21 mouse cellular contexts compared by ENCODE assay signal in genomic region chr3:35043705-35044104, GRCm38 (mm10).
DNase-seq lines count a peak whose midpoint lies in the region; ATAC-seq and TF ChIP-seq lines count a peak whose summit lies in the region.
"Had no signal": no experiment of that assay in that cellular context is flagged by ENCODE, and none has a peak within 500 bp of the region (broad histone marks: within the 10 kb centered on the region; RNA-seq: fewer than 3 reads in every experiment).

No protein-coding gene starts in this region.

- no peak for TF ChIP-seq CTCF in heart, adult 2 months (IDR thresholded peaks at IDR 0.05)

- H3K36me3 ChIP-seq in midbrain, embryonic 14.5 days (ENCODE audit: control insufficient read depth, insufficient read depth, low read length): no peaks in the 10 kb centered on the region
- H3K36me3 ChIP-seq in midbrain, embryonic 16.5 days (ENCODE audit: control insufficient read depth, insufficient read depth, low read length): no peaks in the 10 kb centered on the region
- H3K36me3 ChIP-seq in embryonic facial prominence, embryonic 14.5 days (ENCODE audit: control insufficient read depth, insufficient read depth, low read length): no peaks in the 10 kb centered on the region
- H3K36me3 ChIP-seq in heart, adult 2 months (ENCODE audit: control insufficient read depth, insufficient read depth, low read length): no peaks in the 10 kb centered on the region
- H3K36me3 ChIP-seq: embryonic facial prominence, embryonic 13.5 days; forebrain, embryonic 10.5 days; forebrain, embryonic 12.5 days had no signal

- no peak for ATAC-seq in midbrain, embryonic 14.5 days (ENCODE audit: low FRiP score, low TSS enrichment)
- ATAC-seq in midbrain, embryonic 16.5 days: no peak
- ATAC-seq in embryonic facial prominence, embryonic 14.5 days (ENCODE audit: low read depth): peak; percentile 84
- ATAC-seq: activated CD4-positive, CD25-positive, alpha-beta regulatory T cell, adult 4 months; forebrain, embryonic 14.5 days; forebrain, embryonic 16.5 days had no signal

- no peak overlapping the region for H3K9ac ChIP-seq in midbrain, embryonic 14.5 days (replicated peaks; ENCODE audit: low read length)
- no peak overlapping the region for H3K9ac ChIP-seq in midbrain, embryonic 16.5 days (ENCODE audit: low read depth, low read length)
- H3K9ac ChIP-seq in embryonic facial prominence, embryonic 14.5 days (ENCODE audit: low read depth, low read length): no peak overlapping the region
- no peak overlapping the region for H3K9ac ChIP-seq in heart, adult 2 months (ENCODE audit: low read depth, low read length)
- H3K9ac ChIP-seq: embryonic facial prominence, embryonic 13.5 days; forebrain, embryonic 12.5 days had no signal

- no peak for TF ChIP-seq POLR2A in heart, adult 2 months (IDR thresholded peaks at IDR 0.05; ENCODE audit: insufficient read depth, low read depth, low read length)

- WGBS in midbrain, embryonic 14.5 days: 79% methylated on average over 2 of the region's 2 CpGs
- 67% methylated on average over 2 of the region's 2 CpGs for WGBS in midbrain, embryonic 16.5 days
- WGBS in embryonic facial prominence, embryonic 14.5 days: 21% methylated on average over 2 of the region's 2 CpGs
- WGBS in heart, adult 2 months: 70% methylated on average over 2 of the region's 2 CpGs

- DNase-seq in midbrain, embryonic 14.5 days: peak; percentile 29
- DNase-seq in embryonic facial prominence, embryonic 14.5 days (ENCODE audit: low spot score): peak; percentile 66
- no peak for DNase-seq in heart, adult 2 months
- DNase-seq in cerebellum, adult 9-11 months: no peak
- DNase-seq: adrenal gland, adult 8-10 months; adrenal gland, postnatal 14 days; adrenal gland, postnatal 36 days; cerebellum, adult 11-12 months; cerebellum, adult 2 months; cerebellum, adult 9-10 months; cerebellum, postnatal 14 days; cerebellum, postnatal 36 days; embryo, embryonic 11 days had no signal

- no peak overlapping the region for H3K4me2 ChIP-seq in midbrain, embryonic 14.5 days (ENCODE audit: low read length)
- no peak overlapping the region for H3K4me2 ChIP-seq in midbrain, embryonic 16.5 days (ENCODE audit: low read length)
- H3K4me2 ChIP-seq in embryonic facial prominence, embryonic 14.5 days (ENCODE audit: low read depth, low read length): no peak overlapping the region
- H3K4me2 ChIP-seq: embryonic facial prominence, embryonic 13.5 days; forebrain, embryonic 12.5 days had no signal

- intact Hi-C loops in heart, adult 2 months (cut with DNase I): no loop called here

- H3K4me1 ChIP-seq in midbrain, embryonic 14.5 days (ENCODE audit: control insufficient read depth, insufficient read depth, low read length): no peaks in the 10 kb centered on the region
- H3K4me1 ChIP-seq in midbrain, embryonic 16.5 days (ENCODE audit: control insufficient read depth, insufficient read depth, low read length): no peaks in the 10 kb centered on the region
- peaks cover 4% of the 10 kb centered on the region; the same call in 1 of the 2 replicates for H3K4me1 ChIP-seq in embryonic facial prominence, embryonic 14.5 days (ENCODE audit: control insufficient read depth, insufficient read depth, low read length)
- H3K4me1 ChIP-seq in heart, adult 2 months (ENCODE audit: control insufficient read depth, insufficient read depth, low read length): no peaks in the 10 kb centered on the region

- TF ChIP-seq EP300 in heart, adult 2 months (IDR thresholded peaks at IDR 0.05; ENCODE audit: insufficient read depth, low read depth, low read length): no peak

- no peak overlapping the region for H3K27ac ChIP-seq in midbrain, embryonic 14.5 days (replicated peaks; ENCODE audit: low read depth, low read length)
- no peak overlapping the region for H3K27ac ChIP-seq in midbrain, embryonic 16.5 days (ENCODE audit: low read length)
- no peak overlapping the region for H3K27ac ChIP-seq in embryonic facial prominence, embryonic 14.5 days (replicated peaks; ENCODE audit: low read depth, low read length)
- H3K27ac ChIP-seq in heart, adult 2 months: no peak overlapping the region
- H3K27ac ChIP-seq: embryonic facial prominence, embryonic 13.5 days; forebrain, embryonic 10.5 days; forebrain, embryonic 12.5 days had no signal

- no peaks in the 10 kb centered on the region for H3K27me3 ChIP-seq in midbrain, embryonic 14.5 days (ENCODE audit: control insufficient read depth, insufficient read depth, low read length)
- H3K27me3 ChIP-seq in midbrain, embryonic 16.5 days (ENCODE audit: control insufficient read depth, insufficient read depth, low read depth, low read length): no peaks in the 10 kb centered on the region
- H3K27me3 ChIP-seq in embryonic facial prominence, embryonic 14.5 days (replicated peaks; ENCODE audit: control insufficient read depth, insufficient read depth, low read length): no peaks in the 10 kb centered on the region
- no peaks in the 10 kb centered on the region for H3K27me3 ChIP-seq in heart, adult 2 months (ENCODE audit: control insufficient read depth, insufficient read depth, low read length)
- H3K27me3 ChIP-seq: embryonic facial prominence, embryonic 13.5 days; forebrain, embryonic 12.5 days had no signal

- no peaks in the 10 kb centered on the region for H3K79me2 ChIP-seq in heart, adult 2 months (replicated peaks; ENCODE audit: control insufficient read depth, insufficient read depth, low read length)

- no peak overlapping the region for H3K4me3 ChIP-seq in midbrain, embryonic 14.5 days (replicated peaks; ENCODE audit: low read depth, low read length)
- H3K4me3 ChIP-seq in midbrain, embryonic 16.5 days (ENCODE audit: low read depth, low read length): no peak overlapping the region
- H3K4me3 ChIP-seq in embryonic facial prominence, embryonic 14.5 days (ENCODE audit: low read depth, low read length): no peak overlapping the region
- no peak overlapping the region for H3K4me3 ChIP-seq in heart, adult 2 months
- H3K4me3 ChIP-seq: embryonic facial prominence, embryonic 13.5 days; erythroblast, embryonic 14.5 days; forebrain, embryonic 10.5 days; forebrain, embryonic 12.5 days had no signal

- no peaks in the 10 kb centered on the region; the same call in 1 of the 2 replicates for H3K9me3 ChIP-seq in midbrain, embryonic 14.5 days (ENCODE audit: control insufficient read depth, low read length)
- no peaks in the 10 kb centered on the region for H3K9me3 ChIP-seq in midbrain, embryonic 16.5 days (replicated peaks; ENCODE audit: control insufficient read depth, low read length, poor library complexity, severe bottlenecking)
- H3K9me3 ChIP-seq in embryonic facial prominence, embryonic 14.5 days (ENCODE audit: control insufficient read depth, low read length): no peaks in the 10 kb centered on the region
- H3K9me3 ChIP-seq: embryonic facial prominence, embryonic 13.5 days; forebrain, embryonic 10.5 days; forebrain, embryonic 12.5 days had no signal

Comparison
In these comparisons a context has a peak if more than half of its experiments do, and no peak if none do; other contexts are left out.
1. DNase-seq: peak in midbrain, embryonic 14.5 days (single experiment) and embryonic facial prominence, embryonic 14.5 days (single experiment); none in heart, adult 2 months (0 of 2) and cerebellum, adult 9-11 months (single experiment).